Mouse (Mus musculus): ENCODE measurements around the gene H2afv. TPM values are rescaled to one million over a fixed set of nuclear protein-coding genes. Genes with fewer than 3 reads are reported as not detected.

The H2afv gene
- polyA plus RNA-seq, 1 experiment: 175 TPM

GRCm38 (mm10) chr11:6487496-6487895 lies 43.3 kb upstream of the H2afv start:
- Histone ChIP-seq H3K79me2 (ENCODE audit: control insufficient read depth, insufficient read depth) (no peaks in the 10 kb centered on the region), H3K4me3 (no peak overlapping the region), H3K27me3 (ENCODE audit: control insufficient read depth, insufficient read depth, insufficient read length) (no peaks in the 10 kb centered on the region), H3K4me2 (ENCODE audit: low read depth) (peak overlapping the region; percentile 53), H3ac (ENCODE audit: control insufficient read depth, insufficient read length) (no peak overlapping the region), H3K36me3 (ENCODE audit: control insufficient read depth, insufficient read depth) (no peaks in the 10 kb centered on the region)
- no peak for TF ChIP-seq POLR2AphosphoS2 (IDR thresholded peaks at IDR 0.05; ENCODE audit: insufficient read length, low read depth)
- TF ChIP-seq CEBPB (IDR thresholded peaks at IDR 0.05; ENCODE audit: insufficient read depth, poor library complexity, severe bottlenecking): no peak
- no peak for TF ChIP-seq MYOG (IDR thresholded peaks at IDR 0.05; ENCODE audit: control insufficient read depth in 1 of 3, insufficient read depth in 1 of 3, insufficient read length in 2 of 3, low read depth in 2 of 3)
- TF ChIP-seq E2F4 (IDR thresholded peaks at IDR 0.05; ENCODE audit: insufficient read depth): no peak
- no peak for TF ChIP-seq TCF3 (IDR thresholded peaks at IDR 0.05; ENCODE audit: insufficient read length, low read depth)
- TF ChIP-seq USF1 (IDR thresholded peaks at IDR 0.05; ENCODE audit: low read depth): no peak
- no peak for TF ChIP-seq TCF12 (IDR thresholded peaks at IDR 0.05; ENCODE audit: insufficient read depth, poor library complexity, severe bottlenecking)
- TF ChIP-seq MYOD1 (IDR thresholded peaks at IDR 0.05; ENCODE audit: control insufficient read depth in 1 of 3, insufficient read length in 2 of 3, low read depth in 2 of 3): no peak
- no peak for TF ChIP-seq MAX (IDR thresholded peaks at IDR 0.05; ENCODE audit: low read depth)
- no peak for TF ChIP-seq REST (IDR thresholded peaks at IDR 0.05; ENCODE audit: insufficient read depth, insufficient read length)
- no peak for TF ChIP-seq SRF (IDR thresholded peaks at IDR 0.05; ENCODE audit: control insufficient read depth, insufficient read length, low read depth)
- no peak for TF ChIP-seq POLR2A (IDR thresholded peaks at IDR 0.05; ENCODE audit: insufficient read length, low read depth)

GRCm38 (mm10) chr11:6486916-6487315 lies 42.7 kb upstream of the H2afv start:
- Histone ChIP-seq H3K79me2 (ENCODE audit: control insufficient read depth, insufficient read depth) (no peaks in the 10 kb centered on the region), H3K36me3 (ENCODE audit: control insufficient read depth, insufficient read depth) (no peaks in the 10 kb centered on the region), H3K4me3 (no peak overlapping the region), H3K4me2 (ENCODE audit: low read depth) (peak overlapping the region; percentile 53), H3K27me3 (ENCODE audit: control insufficient read depth, insufficient read depth, insufficient read length) (no peaks in the 10 kb centered on the region), H3ac (ENCODE audit: control insufficient read depth, insufficient read length) (no peak overlapping the region)
- TF ChIP-seq REST (IDR thresholded peaks at IDR 0.05; ENCODE audit: insufficient read depth, insufficient read length) (no peak), CEBPB (IDR thresholded peaks at IDR 0.05; ENCODE audit: insufficient read depth, poor library complexity, severe bottlenecking) (no peak), POLR2A (IDR thresholded peaks at IDR 0.05; ENCODE audit: insufficient read length, low read depth) (no peak), MAX (IDR thresholded peaks at IDR 0.05; ENCODE audit: low read depth) (no peak)

- Histone ChIP-seq H3ac (ENCODE audit: control insufficient read depth, insufficient read length) (no peak overlapping the region), H3K4me3 (no peak overlapping the region), H3K79me2 (ENCODE audit: control insufficient read depth, insufficient read depth) (no peaks in the 10 kb centered on the region), H3K36me3 (ENCODE audit: control insufficient read depth, insufficient read depth) (no peaks in the 10 kb centered on the region), H3K4me2 (ENCODE audit: low read depth) (no peak overlapping the region), H3K27me3 (ENCODE audit: control insufficient read depth, insufficient read depth, insufficient read length) (no peaks in the 10 kb centered on the region)
- TF ChIP-seq MAX (IDR thresholded peaks at IDR 0.05; ENCODE audit: low read depth): no peak
- TF ChIP-seq POLR2A (IDR thresholded peaks at IDR 0.05; ENCODE audit: insufficient read length, low read depth): no peak
- TF ChIP-seq TCF12 (IDR thresholded peaks at IDR 0.05; ENCODE audit: insufficient read depth, poor library complexity, severe bottlenecking): no peak
- no peak for TF ChIP-seq REST (IDR thresholded peaks at IDR 0.05; ENCODE audit: insufficient read depth, insufficient read length)
- TF ChIP-seq CEBPB (IDR thresholded peaks at IDR 0.05; ENCODE audit: insufficient read depth, poor library complexity, severe bottlenecking): no peak
- no peak for TF ChIP-seq SRF (IDR thresholded peaks at IDR 0.05; ENCODE audit: control insufficient read depth, insufficient read length, low read depth)
- no peak for TF ChIP-seq MYOD1 (IDR thresholded peaks at IDR 0.05; ENCODE audit: control insufficient read depth in 1 of 3, insufficient read length in 2 of 3, low read depth in 2 of 3)
- no peak for TF ChIP-seq MYOG (IDR thresholded peaks at IDR 0.05; ENCODE audit: control insufficient read depth in 1 of 3, insufficient read depth in 1 of 3, insufficient read length in 2 of 3, low read depth in 2 of 3)
- TF ChIP-seq TCF3 (IDR thresholded peaks at IDR 0.05; ENCODE audit: insufficient read length, low read depth): no peak
- TF ChIP-seq USF1 (IDR thresholded peaks at IDR 0.05; ENCODE audit: low read depth): no peak
Measured at GRCm38 (mm10) chr11:6484244-6484959, 40.2 kb upstream of the H2afv start.

- no peak overlapping the region for H3ac ChIP-seq (ENCODE audit: control insufficient read depth, insufficient read length)
- no peak overlapping the region for H3K4me2 ChIP-seq (ENCODE audit: low read depth)
Measured at GRCm38 (mm10) chr11:6483103-6483502, 38.9 kb upstream of the H2afv start.

GRCm38 (mm10) chr11:6481669-6482185 lies 37.5 kb upstream of the H2afv start:
- peak overlapping the region; percentile 69 for H3K4me2 ChIP-seq (ENCODE audit: low read depth)
- H3K27me3 ChIP-seq (ENCODE audit: control insufficient read depth, insufficient read depth, insufficient read length): no peaks in the 10 kb centered on the region
- TF ChIP-seq CEBPB (IDR thresholded peaks at IDR 0.05; ENCODE audit: insufficient read depth, poor library complexity, severe bottlenecking) (no peak), TCF12 (IDR thresholded peaks at IDR 0.05; ENCODE audit: insufficient read depth, poor library complexity, severe bottlenecking) (peak; percentile 100), SRF (IDR thresholded peaks at IDR 0.05; ENCODE audit: control insufficient read depth, insufficient read length, low read depth) (peak; percentile 45), POLR2A (IDR thresholded peaks at IDR 0.05; ENCODE audit: insufficient read length, low read depth) (no peak), E2F4 (IDR thresholded peaks at IDR 0.05; ENCODE audit: insufficient read depth) (no peak), USF1 (IDR thresholded peaks at IDR 0.05; ENCODE audit: low read depth) (no peak), REST (IDR thresholded peaks at IDR 0.05; ENCODE audit: insufficient read depth, insufficient read length) (no peak), MAX (IDR thresholded peaks at IDR 0.05; ENCODE audit: low read depth) (no peak), MYOG (IDR thresholded peaks at IDR 0.05; ENCODE audit: control insufficient read depth in 1 of 3, insufficient read depth in 1 of 3, insufficient read length in 2 of 3, low read depth in 2 of 3) (peak; percentile 99 to 100 (median 100)), TCF3 (IDR thresholded peaks at IDR 0.05; ENCODE audit: insufficient read length, low read depth) (peak; percentile 99), MYOD1 (IDR thresholded peaks at IDR 0.05; ENCODE audit: control insufficient read depth in 1 of 3, insufficient read length in 2 of 3, low read depth in 2 of 3) (peak; percentile 96 to 99 (median 98)), POLR2AphosphoS2 (IDR thresholded peaks at IDR 0.05; ENCODE audit: insufficient read length, low read depth) (no peak)
- H3K4me3 ChIP-seq: no peak overlapping the region
- no peaks in the 10 kb centered on the region for H3K36me3 ChIP-seq (ENCODE audit: control insufficient read depth, insufficient read depth)
- no peak overlapping the region for H3ac ChIP-seq (ENCODE audit: control insufficient read depth, insufficient read length)
- no peaks in the 10 kb centered on the region for H3K79me2 ChIP-seq (ENCODE audit: control insufficient read depth, insufficient read depth)

More at GRCm38 (mm10) chr11:6483103-6483502, 38.9 kb upstream of the H2afv start:
- H3K4me3 ChIP-seq: no peak overlapping the region
- TF ChIP-seq POLR2A (IDR thresholded peaks at IDR 0.05; ENCODE audit: insufficient read length, low read depth): no peak
- TF ChIP-seq MYOD1 (IDR thresholded peaks at IDR 0.05; ENCODE audit: control insufficient read depth in 1 of 3, insufficient read length in 2 of 3, low read depth in 2 of 3): no peak
- TF ChIP-seq TCF12 (IDR thresholded peaks at IDR 0.05; ENCODE audit: insufficient read depth, poor library complexity, severe bottlenecking): no peak
- H3K36me3 ChIP-seq (ENCODE audit: control insufficient read depth, insufficient read depth): no peaks in the 10 kb centered on the region
- H3K27me3 ChIP-seq (ENCODE audit: control insufficient read depth, insufficient read depth, insufficient read length): no peaks in the 10 kb centered on the region
- no peaks in the 10 kb centered on the region for H3K79me2 ChIP-seq (ENCODE audit: control insufficient read depth, insufficient read depth)

All from myocyte (in vitro differentiated cells).